Mouse (Mus musculus): ENCODE measurements around the gene Rap1gap2.

The Rap1gap2 gene

GRCm38 (mm10) chr11:74501989-74502388, 108.7 kb downstream of the Rap1gap2 start:
- DNase-seq (ENCODE audit: low read depth) = no peak

- no peak for DNase-seq (ENCODE audit: low read depth)
Observed at GRCm38 (mm10) chr11:74501061-74501460, 109.7 kb downstream of the Rap1gap2 start.

- DNase-seq (ENCODE audit: low read depth) = no peak
Observed at GRCm38 (mm10) chr11:74499521-74500099, 111.1 kb downstream of the Rap1gap2 start.

- DNase-seq (ENCODE audit: low read depth) = no peak
Observed at GRCm38 (mm10) chr11:74499058-74499457, 111.7 kb downstream of the Rap1gap2 start.

GRCm38 (mm10) chr11:74496581-74496980, 114.1 kb downstream of the Rap1gap2 start:
- no peak for DNase-seq (ENCODE audit: low read depth)

- no peak for DNase-seq (ENCODE audit: low read depth)
Observed at GRCm38 (mm10) chr11:74493936-74494335, 116.8 kb downstream of the Rap1gap2 start.

GRCm38 (mm10) chr11:74493172-74493862, 117.4 kb downstream of the Rap1gap2 start:
- DNase-seq (ENCODE audit: low read depth) = no peak

GRCm38 (mm10) chr11:74491130-74491529, 119.6 kb downstream of the Rap1gap2 start:
- DNase-seq (ENCODE audit: low read depth) = no peak

- no peak for DNase-seq (ENCODE audit: low read depth)
Observed at GRCm38 (mm10) chr11:74489239-74489638, 121.5 kb downstream of the Rap1gap2 start.

- DNase-seq (ENCODE audit: low read depth) = no peak
Observed at GRCm38 (mm10) chr11:74487952-74488351, 122.8 kb downstream of the Rap1gap2 start.

- DNase-seq (ENCODE audit: low read depth) = no peak
Observed at GRCm38 (mm10) chr11:74485435-74486217, 125.1 kb downstream of the Rap1gap2 start.

GRCm38 (mm10) chr11:74483871-74484270, 126.8 kb downstream of the Rap1gap2 start:
- no peak for DNase-seq (ENCODE audit: low read depth)

- DNase-seq (ENCODE audit: low read depth) = no peak
Observed at GRCm38 (mm10) chr11:74483153-74483817, 127.4 kb downstream of the Rap1gap2 start.

- no peak for DNase-seq (ENCODE audit: low read depth)
Observed at GRCm38 (mm10) chr11:74481797-74482196, 128.9 kb downstream of the Rap1gap2 start.

GRCm38 (mm10) chr11:74479715-74480289, 130.9 kb downstream of the Rap1gap2 start:
- no peak for DNase-seq (ENCODE audit: low read depth)

- no peak for DNase-seq (ENCODE audit: low read depth)
Observed at GRCm38 (mm10) chr11:74478877-74479276, 131.8 kb downstream of the Rap1gap2 start.

GRCm38 (mm10) chr11:74472671-74473070, 138.0 kb downstream of the Rap1gap2 start:
- no peak for DNase-seq (ENCODE audit: low read depth)

- DNase-seq (ENCODE audit: low read depth) = no peak
Observed at GRCm38 (mm10) chr11:74468195-74468594, 142.5 kb downstream of the Rap1gap2 start.

GRCm38 (mm10) chr11:74465712-74466111, 145.0 kb downstream of the Rap1gap2 start:
- DNase-seq (ENCODE audit: low read depth) = no peak

GRCm38 (mm10) chr11:74464181-74464977, 146.3 kb downstream of the Rap1gap2 start:
- no peak for DNase-seq (ENCODE audit: low read depth)

- DNase-seq (ENCODE audit: low read depth) = no peak
Observed at GRCm38 (mm10) chr11:74462651-74463050, 148.1 kb downstream of the Rap1gap2 start.

All from c-Kit-positive CD71-positive TER-119-negative erythroid progenitor cells, embryonic 14.5 days (primary cell).